Mouse (Mus musculus) retina, adult 2 months (tissue): ENCODE data around the gene Clpsl2.

Experiments used
- DNase-seq: peaks from one replicate; pipeline ENCODE4 v3.0.0-alpha.2; 2012; ENCODE audit warnings: low read depth, low spot score

The Clpsl2 gene

DNA sequence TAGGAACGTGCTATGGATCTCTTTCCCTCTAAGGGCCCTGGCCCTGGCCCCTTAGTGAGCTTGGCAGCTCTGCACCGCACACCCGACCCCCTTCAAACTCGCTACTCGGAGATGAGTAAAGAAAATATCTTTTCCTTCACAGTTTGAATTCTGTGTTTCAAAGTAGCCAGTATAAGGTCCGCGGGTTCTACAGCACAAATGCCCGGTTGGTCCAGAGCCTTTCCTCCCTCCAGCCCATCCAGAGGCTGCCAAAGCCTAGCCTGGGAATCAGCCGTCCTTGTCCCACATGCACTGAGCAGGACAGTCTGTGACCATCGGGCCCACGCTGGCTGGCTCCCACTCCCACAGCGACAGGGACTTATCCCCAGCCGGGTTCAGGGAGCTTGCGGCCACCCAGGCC lies at the start of gene Clpsl2:
Gene Clpsl2, plus strand, starts transcription at position 301 of the 400 bp plus-strand sequence.
- no peak for DNase-seq

DNA sequence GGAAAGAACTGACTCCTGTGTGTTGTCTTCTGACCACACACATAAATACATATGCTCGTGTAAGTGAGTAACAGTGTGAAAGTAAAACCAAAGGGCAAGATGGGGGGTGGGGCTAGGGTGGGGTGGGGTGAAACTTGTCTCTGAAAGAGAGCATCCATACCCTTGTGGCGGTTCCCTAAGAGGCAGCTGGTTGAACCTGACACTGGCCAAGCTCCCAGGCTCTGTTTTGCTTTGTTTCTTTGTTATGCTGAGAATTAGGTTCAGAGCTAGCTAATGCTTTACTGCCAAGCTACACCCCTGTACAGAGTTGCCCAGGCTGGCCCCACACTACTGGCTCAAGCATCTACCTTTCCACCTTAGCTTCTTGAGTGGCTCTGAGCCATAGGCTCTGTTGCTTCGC lies 48.7 kb upstream of the Clpsl2 start:
- no peak for DNase-seq

DNA sequence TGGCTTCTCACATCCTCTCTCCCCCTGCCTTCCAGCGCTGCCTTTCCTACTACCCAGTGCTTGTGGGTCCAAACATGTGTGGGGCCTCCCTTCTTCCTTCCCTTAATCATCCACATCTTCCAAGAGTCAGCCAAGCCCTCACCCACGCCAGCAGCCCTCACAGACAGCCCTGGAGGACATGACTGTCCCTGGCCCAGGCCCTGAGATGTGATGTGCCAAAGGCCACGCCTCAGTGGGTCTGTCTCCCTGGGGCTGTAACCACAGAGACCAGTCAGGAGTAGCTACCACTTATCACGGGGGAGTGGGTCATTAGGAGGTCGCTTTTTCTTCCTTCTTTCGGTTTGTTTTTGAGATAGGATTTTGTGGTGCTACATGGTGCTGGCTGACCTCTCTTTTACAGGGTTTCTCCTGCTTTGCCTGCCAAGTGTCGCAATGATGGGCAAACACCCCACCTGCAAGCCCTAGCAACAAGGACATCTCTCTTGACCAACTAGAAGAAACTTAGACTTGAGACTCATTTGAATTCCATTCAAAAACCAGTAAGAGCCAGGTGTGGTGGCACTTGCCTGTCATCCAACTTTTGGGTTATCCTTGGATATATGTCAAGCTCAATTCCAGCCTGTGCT lies 46.9 kb upstream of the Clpsl2 start:
- no peak for DNase-seq

DNA sequence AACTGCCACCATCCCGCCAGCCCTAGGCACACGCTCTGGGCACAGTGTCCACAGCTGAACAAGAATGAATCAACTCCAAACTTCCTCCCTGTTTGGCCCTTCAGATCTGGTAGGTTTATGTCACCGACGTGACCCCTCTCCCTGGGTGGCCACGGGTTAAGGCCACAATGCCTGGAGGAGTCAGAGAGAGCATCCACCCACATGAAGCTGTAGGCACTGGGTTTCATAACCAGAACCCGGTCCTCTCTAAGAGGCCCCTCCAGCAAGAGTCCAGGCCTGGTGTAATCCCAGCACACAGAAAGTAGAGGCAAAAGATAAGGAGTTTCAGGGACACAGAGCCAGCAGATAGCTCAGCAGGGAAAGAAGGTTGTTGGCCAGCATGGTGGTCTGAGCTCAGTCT lies 45.0 kb upstream of the Clpsl2 start:
- no peak for DNase-seq

DNA sequence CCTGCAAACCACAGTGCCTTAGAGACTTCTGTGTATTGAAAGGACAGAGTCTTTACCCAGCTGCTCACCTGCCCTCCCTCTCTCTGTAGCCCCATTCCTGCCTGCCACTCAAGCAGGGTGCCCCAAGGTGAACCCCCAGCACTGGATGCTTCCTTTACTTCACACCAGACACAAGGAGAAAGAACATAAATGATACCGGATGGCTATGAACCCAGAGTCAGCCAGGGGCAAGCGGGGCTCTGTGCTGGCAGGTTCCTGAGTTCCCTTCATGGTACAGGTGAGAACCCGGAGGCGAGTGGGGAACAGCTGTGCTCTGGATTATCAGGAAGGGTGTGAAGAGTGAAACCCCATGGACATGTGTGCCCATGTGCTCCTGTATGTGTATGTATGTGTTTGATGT lies 43.6 kb upstream of the Clpsl2 start:
- DNase-seq = no peak

DNA sequence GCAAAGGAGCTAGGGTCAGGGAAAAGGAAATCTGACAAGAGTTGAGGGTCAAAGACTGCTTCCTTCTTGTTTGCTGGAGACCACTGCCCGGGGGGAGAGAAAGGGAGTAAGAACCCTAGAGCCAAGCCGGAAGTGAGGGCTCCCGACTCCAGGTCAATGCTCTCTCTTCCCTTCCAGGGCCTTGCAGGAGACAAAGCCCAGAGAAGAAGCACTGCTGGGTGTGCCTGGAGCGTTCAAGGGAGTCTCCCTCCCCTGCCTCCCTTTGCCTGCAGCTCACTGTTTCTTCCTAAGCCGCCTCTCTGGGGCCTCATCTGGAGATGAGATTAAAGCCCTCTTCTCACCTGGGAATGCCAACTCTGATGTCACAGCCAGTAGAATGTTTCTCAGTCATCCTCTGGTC lies 42.3 kb upstream of the Clpsl2 start:
- no peak for DNase-seq

DNA sequence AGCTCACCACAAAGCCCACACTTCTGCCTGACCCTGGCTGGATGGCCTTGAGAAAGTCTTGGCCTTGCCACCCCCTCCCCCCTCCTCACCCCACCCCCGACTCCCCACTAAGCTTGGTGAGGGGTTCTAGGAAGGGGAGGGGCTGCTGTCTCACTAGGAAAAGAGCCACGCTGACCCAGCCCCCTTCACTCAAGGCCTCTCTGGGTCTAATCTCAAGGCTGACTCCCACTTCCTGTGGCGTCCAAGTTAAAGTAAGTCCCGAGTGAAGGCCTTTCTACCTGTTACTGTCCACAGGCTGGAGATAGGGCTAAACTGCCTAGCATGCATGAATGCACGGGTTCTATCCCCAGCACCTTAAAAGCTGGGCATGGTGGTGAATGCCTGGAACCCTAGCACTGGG lies 41.7 kb upstream of the Clpsl2 start:
- no peak for DNase-seq

DNA sequence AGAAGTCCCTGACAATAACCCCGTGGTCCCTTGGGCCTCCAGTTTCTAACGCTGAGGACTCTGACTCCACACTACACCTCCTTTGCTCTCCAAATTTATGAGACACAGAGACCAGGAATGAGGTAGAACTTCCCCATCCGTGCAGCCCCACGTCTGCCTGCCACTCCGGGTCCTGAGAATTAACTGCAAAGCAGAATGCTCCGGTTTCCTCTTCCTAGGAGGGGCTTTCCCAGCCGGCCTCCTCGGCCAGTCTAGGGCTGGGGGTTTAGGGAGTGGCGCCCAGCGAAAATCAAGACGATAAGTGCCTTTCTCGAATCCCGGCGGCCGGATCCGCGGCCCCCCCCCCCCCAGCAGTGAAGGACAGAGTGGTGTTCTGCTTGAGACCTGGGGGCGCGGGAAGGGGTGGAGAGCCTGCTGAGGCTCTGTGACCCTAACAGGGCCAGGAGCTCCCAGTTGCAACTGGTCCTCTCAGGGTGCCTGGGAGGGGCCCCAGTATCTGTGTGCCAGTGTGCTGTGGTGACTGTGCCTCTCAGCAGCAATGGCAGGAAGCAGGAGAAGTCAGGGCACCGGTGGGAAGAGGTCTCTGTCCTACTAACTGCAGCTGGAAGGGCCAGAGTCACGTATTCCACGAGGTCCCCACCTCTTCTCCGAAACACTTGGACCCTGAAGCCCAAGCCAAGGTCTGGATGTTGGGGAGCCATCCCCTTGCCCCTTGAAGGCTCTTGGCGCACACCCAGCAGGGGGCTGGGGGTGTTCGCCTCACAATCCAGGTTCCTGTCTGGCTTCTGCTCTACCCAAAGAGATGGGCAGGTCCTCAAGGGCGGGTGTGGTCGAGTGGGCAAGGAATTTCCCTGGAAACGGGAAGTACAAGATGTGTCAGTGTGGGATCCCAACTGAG lies 38.5 kb upstream of the Clpsl2 start:
- DNase-seq = no peak

DNA sequence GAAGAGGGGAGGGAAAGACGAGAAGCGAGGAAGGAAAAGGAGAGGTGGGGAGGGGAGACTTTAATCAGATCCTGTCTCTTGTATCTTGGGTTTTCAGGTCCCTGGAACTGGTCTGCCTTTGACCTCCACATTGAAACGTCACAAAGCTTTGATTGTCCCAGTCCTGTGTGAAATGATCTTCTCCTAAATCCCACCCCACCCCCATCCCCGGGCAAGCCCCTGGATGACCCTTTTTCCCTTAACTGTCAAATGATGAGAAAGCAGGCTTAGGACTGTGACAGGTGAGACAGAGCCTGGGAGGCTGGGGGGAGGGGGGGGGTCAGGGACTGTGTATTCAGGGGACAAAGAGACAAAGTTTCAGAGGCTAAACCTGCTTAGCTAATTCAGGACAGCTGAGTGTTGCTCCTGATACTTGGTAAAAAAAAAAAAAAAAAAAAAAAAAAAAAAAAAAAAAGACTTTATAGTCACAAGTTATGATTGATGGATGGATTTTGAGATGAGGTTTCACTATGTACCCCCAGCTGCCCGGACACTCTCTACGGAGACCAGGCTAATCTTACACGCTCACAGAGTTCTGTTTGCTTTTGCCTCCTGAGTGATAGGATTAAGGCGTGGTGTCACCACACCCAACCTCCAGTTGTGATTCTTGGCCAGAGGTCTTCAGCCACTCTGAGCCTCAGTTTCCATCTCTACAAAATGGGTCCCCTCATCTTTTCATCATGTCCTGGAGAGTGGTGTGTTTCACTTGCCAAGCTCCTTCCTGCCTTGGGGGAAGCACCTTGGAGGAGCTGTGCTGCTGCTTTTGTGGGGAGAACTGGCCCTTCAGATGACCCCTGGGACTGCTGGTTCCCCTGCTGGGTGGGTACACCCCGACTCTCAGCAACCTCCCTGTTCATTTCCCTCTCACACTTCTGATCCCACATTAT lies 37.3 kb upstream of the Clpsl2 start:
- no peak for DNase-seq

DNA sequence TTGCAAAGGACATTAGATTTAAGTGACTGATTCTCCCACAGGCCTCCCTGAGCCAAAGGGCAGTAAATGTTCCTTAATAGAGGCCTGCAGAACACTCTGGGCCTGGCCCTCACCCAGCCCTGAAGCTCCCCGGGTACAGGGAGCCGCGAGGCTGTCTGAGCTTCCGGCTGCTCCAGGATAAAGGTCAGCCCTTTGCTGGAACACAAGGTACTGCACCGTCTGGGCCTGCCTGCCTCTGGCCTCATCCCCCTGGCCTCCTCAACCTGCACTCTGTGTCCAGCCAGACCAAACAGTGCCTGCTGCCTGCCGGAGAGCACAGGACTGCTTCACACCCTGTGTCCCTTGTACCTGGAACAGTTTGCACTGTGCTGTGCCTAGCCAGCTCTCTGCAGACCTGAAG lies 36.5 kb upstream of the Clpsl2 start:
- no peak for DNase-seq

DNA sequence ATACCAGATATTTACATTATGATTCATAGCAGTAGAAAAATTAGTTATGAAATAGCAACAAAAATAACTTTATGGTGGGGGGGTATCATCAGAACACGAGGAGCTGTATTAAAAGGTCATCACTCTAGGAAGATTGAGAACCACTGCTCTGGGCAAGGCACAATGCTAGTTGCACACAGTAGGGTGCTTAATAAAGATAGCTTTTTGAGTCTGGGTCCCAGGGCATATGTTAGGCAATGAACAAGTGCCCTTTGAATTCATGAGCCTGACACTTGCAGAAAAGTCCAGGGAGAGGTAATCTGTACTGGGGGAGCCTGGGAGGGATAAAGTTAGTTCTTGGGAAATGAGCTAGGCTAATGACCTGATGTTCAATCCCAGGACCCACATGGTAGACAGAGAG lies 35.9 kb upstream of the Clpsl2 start:
- DNase-seq = no peak

DNA sequence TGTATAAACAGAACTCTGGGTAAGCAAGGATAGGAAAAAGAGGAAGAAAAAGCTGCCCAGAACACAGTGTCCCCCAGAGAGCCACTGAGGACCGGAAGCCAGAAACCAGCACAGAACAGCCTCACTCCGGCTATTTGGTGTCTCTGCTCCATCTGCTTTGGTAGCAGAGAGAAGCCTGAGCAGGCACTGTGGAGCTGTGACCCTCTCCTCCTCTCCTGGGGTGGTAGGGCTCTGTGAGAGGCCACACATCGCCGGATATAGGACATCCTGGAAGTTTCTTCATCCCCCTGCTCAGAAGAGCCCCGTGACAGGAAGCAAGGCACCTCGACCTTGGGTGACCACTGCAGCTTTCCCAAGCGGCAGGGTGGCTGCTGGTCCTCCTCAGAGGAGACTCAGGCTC lies 35.4 kb upstream of the Clpsl2 start:
- DNase-seq = no peak

DNA sequence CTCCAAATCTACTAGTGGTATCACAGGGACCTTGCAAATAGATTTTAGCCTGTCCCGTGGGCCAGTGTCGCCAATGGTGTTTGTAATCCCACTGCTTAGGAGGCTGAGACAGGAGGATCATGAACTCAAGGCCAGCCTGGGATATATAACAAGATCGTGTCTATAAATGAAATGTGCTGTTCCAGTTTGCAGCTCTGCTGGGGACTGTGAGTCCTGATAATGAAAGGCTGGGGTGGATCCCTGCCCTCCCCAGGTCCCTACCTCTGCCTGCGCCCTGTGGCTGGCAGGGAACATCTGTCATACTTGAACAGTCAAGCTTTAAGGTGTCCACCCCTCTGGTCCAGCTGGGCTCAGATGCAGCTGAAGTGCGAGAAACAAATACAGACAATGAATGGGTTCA lies 34.7 kb upstream of the Clpsl2 start:
- no peak for DNase-seq

DNA sequence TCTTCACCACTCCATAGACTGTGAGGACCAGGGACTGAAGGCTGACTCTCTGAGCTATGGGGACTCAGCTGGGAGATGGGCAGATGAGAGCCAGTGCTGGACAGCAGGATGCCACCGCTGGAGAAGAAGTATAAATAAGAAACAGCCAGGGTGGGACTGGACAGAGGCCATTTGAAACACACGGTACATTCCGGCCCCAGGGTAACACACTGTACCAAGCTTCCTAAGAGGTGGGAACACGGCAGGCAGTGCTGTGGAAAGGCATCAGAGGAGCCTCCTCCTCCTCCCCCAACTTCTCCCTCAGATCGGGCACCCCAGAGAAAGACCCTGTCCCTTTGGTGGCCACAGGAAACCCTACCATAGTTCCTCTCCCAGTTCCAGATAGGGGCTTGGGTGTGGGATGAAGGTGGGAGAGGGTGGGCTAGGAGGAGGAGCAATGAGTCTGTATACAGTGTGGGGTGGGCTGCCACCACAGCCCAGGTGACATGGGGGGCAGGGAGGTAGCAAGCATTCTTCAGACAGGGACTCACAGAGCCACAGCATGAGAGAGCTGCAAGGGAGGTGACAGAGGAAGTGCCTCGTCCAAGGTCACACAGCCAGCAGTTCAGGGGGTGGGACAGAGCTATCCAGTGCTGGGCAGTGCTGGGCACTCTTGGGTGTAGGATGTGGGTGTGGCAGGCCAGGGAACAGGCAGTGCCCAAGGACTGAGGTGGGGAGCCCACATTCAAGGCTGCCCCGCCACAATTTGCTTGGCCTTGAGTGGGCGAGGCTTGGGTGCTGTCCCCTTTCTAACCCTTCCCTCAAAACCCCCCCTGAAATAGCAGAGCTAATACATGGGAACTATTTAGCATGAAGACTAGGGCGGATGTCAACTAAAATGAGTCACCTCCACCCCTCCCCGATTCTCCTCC lies 33.5 kb upstream of the Clpsl2 start:
- no peak for DNase-seq

DNA sequence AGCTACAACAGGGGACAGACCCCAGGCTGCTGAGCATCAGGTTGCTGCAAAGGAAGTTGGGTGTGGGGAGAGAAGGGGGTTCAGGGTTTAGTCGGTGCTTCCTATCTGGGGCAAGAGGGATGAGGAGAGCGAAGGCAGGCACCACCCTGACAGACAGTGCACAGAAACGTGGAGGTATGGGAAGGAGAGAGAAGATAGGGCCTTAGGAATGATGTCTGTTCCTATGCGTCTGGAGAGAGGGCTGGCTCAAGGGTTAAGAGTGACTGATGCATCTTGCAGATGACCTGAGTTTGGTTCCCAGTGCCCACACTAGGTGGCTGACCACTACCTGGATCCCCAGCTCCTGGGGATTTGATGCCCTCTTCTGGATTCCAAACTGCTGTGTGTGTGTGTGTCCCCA lies 32.3 kb upstream of the Clpsl2 start:
- no peak for DNase-seq

DNA sequence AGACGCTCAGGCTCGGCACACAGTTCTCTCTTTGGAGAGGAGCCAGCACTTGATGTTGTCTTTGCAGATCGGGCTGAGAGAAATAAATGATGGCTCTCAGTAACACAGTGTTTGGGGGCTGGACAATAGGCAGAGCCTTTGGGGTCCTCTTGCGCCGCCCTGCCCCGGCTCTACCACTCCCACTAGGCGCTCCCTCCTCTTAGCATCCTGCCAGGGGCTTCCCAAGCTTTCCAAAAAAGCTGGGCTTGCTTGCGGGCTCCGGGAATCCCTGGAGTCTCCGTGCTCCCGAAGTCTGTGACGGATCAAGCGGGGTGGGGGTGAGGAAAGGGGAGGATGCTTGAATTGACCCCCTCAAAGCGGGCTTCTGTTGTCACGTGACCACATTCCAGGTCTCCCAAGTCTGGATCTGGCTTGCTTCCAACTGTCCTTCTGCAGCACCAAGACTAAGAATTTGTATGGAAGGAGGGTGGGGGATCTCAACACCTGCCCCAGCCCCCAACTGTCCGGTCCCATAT lies 31.7 kb upstream of the Clpsl2 start, which contains the start of gene Fkbp5:
Gene Fkbp5, minus strand, starts transcription at position 87 of the 515 bp plus-strand sequence.
- DNase-seq = no peak

DNA sequence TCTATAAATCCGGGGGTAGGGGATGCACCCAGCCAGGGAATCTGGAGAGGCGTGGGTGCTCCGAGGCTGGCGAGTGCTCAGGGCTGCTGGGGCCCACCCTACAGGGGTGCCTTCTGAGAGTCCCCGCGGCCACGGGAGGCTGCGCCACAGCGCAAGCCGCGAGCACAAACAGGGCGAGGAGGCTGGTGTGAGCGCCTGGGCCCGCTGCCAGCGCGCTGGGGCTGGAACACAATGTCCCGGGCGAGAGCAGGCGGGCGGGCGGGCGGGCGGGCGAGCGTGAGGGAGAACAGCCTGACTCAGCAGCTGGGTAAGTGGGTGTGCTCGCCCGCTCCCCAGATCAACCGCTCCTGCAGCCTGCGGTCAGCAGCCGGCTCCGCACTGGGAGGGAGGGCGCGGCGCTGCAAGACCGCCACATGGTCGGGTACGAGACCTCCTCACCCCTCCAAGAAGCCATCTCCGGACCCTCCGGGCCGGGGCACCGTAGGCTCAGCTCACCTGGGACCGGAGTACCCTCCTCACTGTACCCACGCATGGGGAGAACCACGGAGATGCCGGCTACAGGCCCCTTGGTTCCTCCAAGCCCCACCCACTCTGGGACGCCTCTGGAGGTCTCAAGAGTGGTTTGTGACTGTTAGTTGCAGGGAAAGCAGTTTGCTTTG lies 31.1 kb upstream of the Clpsl2 start:
- no peak for DNase-seq

DNA sequence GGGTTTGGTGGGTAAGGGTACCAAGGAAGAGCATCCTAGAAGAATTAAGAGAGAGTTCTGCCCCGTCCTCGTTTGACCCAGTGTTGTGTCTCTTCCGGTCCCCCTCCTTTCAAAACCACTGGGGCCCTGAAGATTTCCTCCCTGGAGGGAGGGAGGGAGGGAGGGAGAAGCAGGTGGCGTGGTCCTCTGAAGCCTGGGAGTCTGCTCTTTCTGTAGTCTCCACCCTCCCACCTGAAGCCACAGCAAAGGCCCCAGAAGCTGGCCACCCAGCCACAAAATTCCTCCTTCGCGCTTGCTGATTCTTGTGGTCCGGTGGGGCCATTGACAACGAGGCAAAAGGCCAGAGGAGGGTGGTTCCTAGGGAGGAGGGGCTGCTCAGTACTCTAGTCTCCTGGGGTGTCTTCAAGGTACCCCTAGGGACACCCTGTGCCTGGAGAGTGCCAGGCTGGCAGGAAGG lies 30.6 kb upstream of the Clpsl2 start:
- no peak for DNase-seq

DNA sequence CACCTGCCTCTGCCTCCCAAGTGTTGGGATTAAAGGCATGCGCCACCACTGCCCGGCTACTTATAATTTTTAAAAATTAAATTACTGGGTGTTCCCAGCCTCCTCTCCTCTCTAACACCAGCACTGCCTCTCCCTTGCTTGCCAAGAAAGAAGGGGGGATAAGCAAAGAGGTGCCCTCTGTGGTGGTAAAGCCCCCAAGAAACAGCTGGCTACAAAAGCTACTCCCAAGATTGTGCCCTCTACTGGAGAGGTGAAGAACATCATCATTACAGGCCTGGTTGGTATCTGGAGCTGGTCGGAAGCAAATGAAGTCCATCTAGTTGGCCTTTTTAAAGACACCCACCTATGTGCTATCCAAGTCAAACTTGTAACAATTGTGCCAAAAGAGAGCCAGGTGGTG lies 29.4 kb upstream of the Clpsl2 start:
- no peak for DNase-seq

DNA sequence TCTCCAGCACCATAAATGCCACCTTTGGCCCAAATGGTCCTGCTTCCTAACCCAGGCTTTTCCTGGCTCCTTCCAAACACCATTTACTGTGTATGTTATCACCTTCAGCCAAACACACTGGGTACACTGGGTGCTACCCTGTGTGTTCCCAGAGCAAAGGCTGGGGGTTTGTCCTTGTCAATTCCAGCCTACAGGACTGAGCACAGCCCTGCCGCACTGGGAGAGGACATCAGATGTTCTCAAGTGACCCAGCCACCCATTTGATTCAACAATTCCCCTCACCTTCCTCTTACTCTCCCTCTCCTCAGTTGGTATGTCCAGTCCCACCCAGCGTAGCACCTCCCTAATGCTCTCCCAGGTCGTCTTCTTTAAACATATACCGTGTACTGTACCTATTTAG lies 28.6 kb upstream of the Clpsl2 start:
- no peak for DNase-seq
